Mouse (Mus musculus) cortical plate, adult 2 months (tissue): ENCODE data around the gene Helq.

Source experiments
- CTCF ChIP-seq: fragments of 200-500 bp; IDR thresholded peaks from 2 replicates; pipeline ENCODE4 v1.5.1; 2011; ENCODE audit warnings: mild to moderate bottlenecking, control low read depth, low read length; ENCODE audit not compliant: insufficient read depth; ENCODE audit errors: extremely low read depth
- POLR2A ChIP-seq: fragments of 200-500 bp; IDR thresholded peaks from 2 replicates; pipeline ENCODE4 v1.6.1; 2011; ENCODE audit warnings: mild to moderate bottlenecking, low read length, control low read depth; ENCODE audit not compliant: insufficient read depth; ENCODE audit errors: extremely low read depth

GRCm38 (mm10) chr5:100719235-100720088, 78.9 kb downstream of the Helq start, which contains the start of gene Hpse:
- TF ChIP-seq POLR2A (no peak), CTCF (no peak)
